Mouse (Mus musculus) regulatory T cell (primary cell): Measurements from ENCODE around the gene Camta1.

Experiments used
- in situ Hi-C: fragments of 300-600 bp; cut with MboI, MseI; formaldehyde crosslinking; loops from one replicate; pipeline ENCODE4 v1.15.1; 2025; ENCODE audit warnings: high pct_unique_total_duplicates

The Camta1 gene

GRCm38 (mm10) chr4:151861806-151862739 lies at the start of gene Camta1:
Gene Camta1, minus strand, starts transcription at chr4:151861876.
- in situ Hi-C loops = no loop called here

GRCm38 (mm10) chr4:151908809-151909208 lies 47.1 kb upstream of the Camta1 start:
- in situ Hi-C loops = no loop called here

- in situ Hi-C loops = no loop called here
These were observed 46.1 kb upstream of the Camta1 start for GRCm38 (mm10) chr4:151907577-151908343.

- in situ Hi-C loops = no loop called here
These were observed 43.9 kb upstream of the Camta1 start for GRCm38 (mm10) chr4:151905621-151906020.

- in situ Hi-C loops = no loop called here
These were observed 42.4 kb upstream of the Camta1 start for GRCm38 (mm10) chr4:151904098-151904497.

- in situ Hi-C loops = no loop called here
These were observed 41.1 kb upstream of the Camta1 start for GRCm38 (mm10) chr4:151902689-151903241.

GRCm38 (mm10) chr4:151902046-151902688 lies 40.5 kb upstream of the Camta1 start:
- in situ Hi-C loops = no loop called here

- in situ Hi-C loops = no loop called here
These were observed 39.7 kb upstream of the Camta1 start for GRCm38 (mm10) chr4:151901422-151901821.

GRCm38 (mm10) chr4:151900735-151901134 lies 39.1 kb upstream of the Camta1 start:
- in situ Hi-C loops = no loop called here

GRCm38 (mm10) chr4:151899707-151900384 lies 38.2 kb upstream of the Camta1 start:
- in situ Hi-C loops = loop anchor here (10.0 kb wide), 1 partner anchor 745 kb away; no protein-coding TSS in a partner anchor

- in situ Hi-C loops = loop anchor here (10.0 kb wide), 1 partner anchor 744 kb away; no protein-coding TSS in a partner anchor
These were observed 37.0 kb upstream of the Camta1 start for GRCm38 (mm10) chr4:151898600-151899245.

- in situ Hi-C loops = loop anchor here (10.0 kb wide), 1 partner anchor 742 kb away; no protein-coding TSS in a partner anchor
These were observed 35.5 kb upstream of the Camta1 start for GRCm38 (mm10) chr4:151897069-151897617.

GRCm38 (mm10) chr4:151895624-151896023 lies 33.9 kb upstream of the Camta1 start:
- in situ Hi-C loops = loop anchor here (10.0 kb wide), 1 partner anchor 741 kb away; no protein-coding TSS in a partner anchor

GRCm38 (mm10) chr4:151894926-151895325 lies 33.2 kb upstream of the Camta1 start:
- in situ Hi-C loops = loop anchor here (10.0 kb wide), 1 partner anchor 740 kb away; no protein-coding TSS in a partner anchor

- in situ Hi-C loops = loop anchor here (10.0 kb wide), 1 partner anchor 738 kb away; no protein-coding TSS in a partner anchor
These were observed 31.6 kb upstream of the Camta1 start for GRCm38 (mm10) chr4:151893241-151893640.

GRCm38 (mm10) chr4:151881590-151881989 lies 19.9 kb upstream of the Camta1 start:
- in situ Hi-C loops = no loop called here

GRCm38 (mm10) chr4:151880044-151880690 lies 18.5 kb upstream of the Camta1 start:
- in situ Hi-C loops = no loop called here

GRCm38 (mm10) chr4:151876400-151876799 lies 14.7 kb upstream of the Camta1 start:
- in situ Hi-C loops = no loop called here

GRCm38 (mm10) chr4:151863511-151863910 lies 1.8 kb upstream of the Camta1 start:
- in situ Hi-C loops = no loop called here
